Mouse (Mus musculus): Measurements from ENCODE around the gene Cyfip2.

The Cyfip2 gene

GRCm38 (mm10) chr11:46307768-46308167 lies 4.9 kb downstream of the Cyfip2 start:
- no peak for DNase-seq

DNA sequence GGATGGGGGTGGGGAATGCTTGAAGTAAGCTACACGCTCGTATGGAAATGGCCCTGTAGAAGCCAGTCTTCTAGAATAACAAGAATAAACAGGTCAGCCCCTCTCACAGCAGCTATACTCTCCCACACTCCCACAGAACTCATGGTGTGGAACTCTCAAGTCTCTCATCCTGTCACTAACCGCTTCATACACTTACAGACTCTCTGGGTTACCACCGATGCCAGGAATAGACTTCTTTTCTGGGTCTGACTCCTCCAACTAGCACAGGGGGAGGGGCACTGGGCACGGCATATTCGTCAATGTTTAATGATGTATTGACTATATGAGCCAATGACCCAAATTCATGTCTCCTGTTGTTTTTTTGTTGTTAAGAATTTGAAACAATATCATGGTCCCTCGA lies 5.9 kb downstream of the Cyfip2 start:
- DNase-seq, result no peak

DNA sequence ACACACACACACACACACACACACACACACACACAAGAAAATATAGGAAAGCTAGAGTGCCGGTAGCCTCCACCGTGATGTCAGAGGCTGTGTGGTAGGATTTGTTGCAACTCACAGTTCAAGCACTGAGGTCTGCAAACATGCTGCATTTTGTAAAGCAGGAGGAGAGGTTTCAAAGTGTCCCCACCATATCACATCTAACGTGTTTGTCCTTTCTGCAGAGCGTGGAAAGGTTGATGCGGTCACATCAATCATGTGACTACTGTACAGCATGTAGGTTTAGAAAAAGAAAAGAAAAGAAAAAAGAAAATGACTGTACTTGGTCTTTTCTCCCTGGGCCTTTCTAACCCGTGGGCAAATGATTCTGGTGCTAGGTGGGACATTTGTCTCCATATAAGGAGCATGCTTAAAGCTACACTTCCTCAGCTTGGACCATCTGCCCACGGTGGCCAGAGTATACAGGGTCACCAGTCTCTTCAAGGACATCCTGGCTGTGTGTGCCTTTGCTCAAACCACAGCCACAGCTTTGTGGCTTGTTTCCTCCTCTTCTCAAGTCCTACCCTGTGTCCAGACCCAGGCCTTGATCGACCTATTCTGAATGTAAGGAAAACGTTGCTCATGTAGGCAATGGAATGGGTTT lies 6.7 kb downstream of the Cyfip2 start:
- DNase-seq, result no peak

- DNase-seq, result no peak
These were observed 7.6 kb downstream of the Cyfip2 start for GRCm38 (mm10) chr11:46304864-46305710.

GRCm38 (mm10) chr11:46304093-46304492 lies 8.6 kb downstream of the Cyfip2 start:
- no peak for DNase-seq

GRCm38 (mm10) chr11:46302471-46302870 lies 10.2 kb downstream of the Cyfip2 start:
- no peak for DNase-seq

GRCm38 (mm10) chr11:46301579-46302248 lies 10.9 kb downstream of the Cyfip2 start:
- no peak for DNase-seq

DNA sequence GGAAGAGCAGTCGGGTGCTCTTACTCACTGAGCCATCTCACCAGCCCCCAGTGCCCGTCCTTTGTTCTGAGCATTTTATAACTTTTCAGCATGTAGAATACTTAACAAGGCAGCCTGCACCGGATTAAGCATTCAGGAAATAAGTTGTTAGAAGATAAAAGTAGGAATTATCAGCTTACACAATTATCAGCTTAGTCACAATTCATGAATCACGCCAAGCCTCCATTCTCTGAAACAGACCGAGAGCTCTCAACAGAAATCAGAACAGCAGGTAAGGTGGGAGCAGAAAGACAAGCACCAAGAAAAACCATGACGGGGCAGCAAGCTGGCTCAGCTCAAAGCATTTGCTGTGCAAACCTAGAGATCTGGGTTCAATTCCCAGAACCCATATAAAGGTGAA lies 12.8 kb downstream of the Cyfip2 start:
- no peak for DNase-seq

- DNase-seq, result no peak
These were observed 13.5 kb downstream of the Cyfip2 start for GRCm38 (mm10) chr11:46298889-46299785.

- DNase-seq, result no peak
These were observed 18.3 kb downstream of the Cyfip2 start for GRCm38 (mm10) chr11:46294390-46294789.

DNA sequence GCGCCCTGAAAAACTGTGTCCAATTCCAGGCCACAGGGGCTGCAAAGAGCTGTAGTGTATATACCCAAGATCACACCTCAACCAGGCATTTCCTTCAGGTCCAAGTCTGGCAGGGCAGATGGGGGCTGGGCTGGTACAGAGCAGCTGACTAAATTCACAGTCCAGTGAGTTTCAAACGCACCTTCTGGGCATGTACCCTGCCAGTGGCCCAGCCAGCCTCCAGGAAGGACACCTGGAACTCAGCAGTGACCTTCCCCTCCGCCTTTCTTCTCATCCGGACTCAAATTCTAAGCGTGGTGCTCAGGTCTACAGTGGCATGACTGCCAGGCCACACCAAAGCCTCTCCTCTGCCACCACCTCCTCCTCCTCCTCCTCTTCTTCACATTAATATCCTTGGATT lies 19.2 kb downstream of the Cyfip2 start:
- DNase-seq, result no peak

DNA sequence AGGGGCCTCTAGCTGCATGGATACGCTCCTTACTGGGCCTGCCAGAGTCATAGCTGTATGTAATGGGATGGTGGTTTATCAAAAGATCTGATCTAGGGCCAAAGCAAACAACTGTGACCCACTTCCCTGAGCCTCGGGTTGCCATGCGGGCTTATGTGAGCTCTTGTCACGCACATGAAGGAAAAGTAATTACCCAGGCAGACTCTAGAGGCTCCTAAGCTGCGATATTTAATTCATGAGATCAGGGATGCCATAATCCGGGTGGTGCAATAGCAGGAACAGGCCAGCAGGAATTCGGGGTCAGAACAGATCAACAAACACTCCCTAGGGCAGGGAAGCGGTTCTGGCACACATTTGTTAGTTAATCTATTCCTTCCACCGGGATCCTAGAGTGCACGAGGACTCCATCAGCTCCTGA lies 21.7 kb downstream of the Cyfip2 start:
- DNase-seq, result no peak

DNA sequence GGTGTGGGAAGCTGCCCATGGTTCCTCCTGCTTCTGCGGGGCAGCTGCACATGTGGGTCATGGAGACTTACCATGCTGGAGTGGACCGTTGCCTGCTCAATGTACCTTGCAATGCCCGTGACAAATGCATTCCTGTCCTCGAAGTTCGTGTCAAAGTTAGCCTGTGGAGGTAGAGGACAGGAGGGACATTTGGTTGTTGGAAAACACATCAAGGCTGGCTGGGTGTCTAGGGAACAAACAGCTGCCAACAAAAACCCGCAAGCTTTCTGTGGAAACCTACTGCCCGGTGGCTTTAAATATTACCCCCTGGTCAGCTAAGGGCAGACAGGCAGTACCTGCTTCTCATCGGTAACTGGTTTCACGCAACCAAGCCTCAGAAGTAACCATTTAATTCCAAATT lies 23.1 kb downstream of the Cyfip2 start:
- DNase-seq, result no peak

GRCm38 (mm10) chr11:46289022-46289421 lies 23.6 kb downstream of the Cyfip2 start:
- DNase-seq, result no peak

GRCm38 (mm10) chr11:46288091-46288490 lies 24.6 kb downstream of the Cyfip2 start:
- DNase-seq, result no peak

GRCm38 (mm10) chr11:46286803-46287202 lies 25.9 kb downstream of the Cyfip2 start:
- no peak for DNase-seq

GRCm38 (mm10) chr11:46283800-46284199 lies 28.9 kb downstream of the Cyfip2 start:
- no peak for DNase-seq

GRCm38 (mm10) chr11:46282612-46283011 lies 30.0 kb downstream of the Cyfip2 start:
- no peak for DNase-seq

GRCm38 (mm10) chr11:46278709-46279108 lies 34.0 kb downstream of the Cyfip2 start:
- no peak for DNase-seq

DNA sequence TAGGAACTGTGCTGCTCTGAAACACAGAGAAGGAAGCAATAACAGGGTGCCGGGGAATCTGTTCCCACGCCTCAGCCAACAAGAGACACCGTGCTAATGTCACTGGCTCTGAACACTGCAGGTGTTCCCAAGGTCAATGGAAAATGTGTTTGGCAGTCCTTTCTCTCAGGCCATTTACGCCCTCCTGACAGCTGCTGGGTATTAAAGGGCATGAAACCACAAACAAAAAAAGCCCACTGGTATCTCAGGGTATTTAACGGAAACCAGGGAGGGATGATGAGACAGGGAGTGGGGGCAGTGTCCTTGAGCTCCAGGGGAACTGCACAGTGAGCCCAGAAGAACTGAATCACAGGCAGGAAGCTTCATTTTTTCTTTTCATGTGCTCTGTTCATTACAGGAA lies 34.5 kb downstream of the Cyfip2 start:
- no peak for DNase-seq

DNA sequence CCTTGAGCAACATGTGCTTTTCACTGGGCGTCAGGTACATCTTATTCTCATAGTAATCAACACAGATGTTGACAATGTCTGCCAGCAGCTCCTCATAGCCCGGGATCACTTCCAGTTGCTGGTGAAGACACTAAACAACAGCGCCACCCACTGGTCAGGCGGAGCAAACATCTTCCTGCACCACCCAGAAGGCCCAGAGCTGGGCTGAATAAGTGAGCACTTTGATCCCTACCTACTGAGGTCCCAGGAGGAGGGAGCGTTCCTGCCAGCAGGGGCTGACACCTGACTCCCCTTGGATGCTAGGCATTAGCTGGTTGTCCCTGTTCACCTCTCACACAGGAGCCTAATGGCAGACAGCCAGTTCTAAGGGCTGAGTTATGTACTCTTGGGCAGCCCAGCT lies 35.9 kb downstream of the Cyfip2 start:
- peak; percentile 57 for DNase-seq

DNA sequence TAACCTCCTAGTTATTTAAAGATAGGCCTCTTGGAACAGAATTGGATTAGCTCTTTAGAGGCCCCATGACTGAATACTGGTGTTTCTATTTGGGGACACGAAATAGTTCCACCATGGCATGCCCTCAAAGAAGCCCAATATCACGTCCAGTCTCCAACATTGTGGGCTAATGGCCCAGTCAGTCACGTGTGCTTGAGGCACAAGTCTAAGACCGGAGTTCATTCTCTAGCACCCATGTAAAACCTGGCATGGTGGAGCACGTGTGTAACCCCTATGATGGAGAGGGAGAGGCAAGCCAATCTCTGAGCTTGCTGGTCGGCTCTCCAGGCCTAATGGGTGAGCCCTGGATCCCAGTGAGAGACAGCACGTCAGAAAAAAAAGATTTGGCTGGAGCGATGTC lies 36.5 kb downstream of the Cyfip2 start:
- DNase-seq, result no peak

DNA sequence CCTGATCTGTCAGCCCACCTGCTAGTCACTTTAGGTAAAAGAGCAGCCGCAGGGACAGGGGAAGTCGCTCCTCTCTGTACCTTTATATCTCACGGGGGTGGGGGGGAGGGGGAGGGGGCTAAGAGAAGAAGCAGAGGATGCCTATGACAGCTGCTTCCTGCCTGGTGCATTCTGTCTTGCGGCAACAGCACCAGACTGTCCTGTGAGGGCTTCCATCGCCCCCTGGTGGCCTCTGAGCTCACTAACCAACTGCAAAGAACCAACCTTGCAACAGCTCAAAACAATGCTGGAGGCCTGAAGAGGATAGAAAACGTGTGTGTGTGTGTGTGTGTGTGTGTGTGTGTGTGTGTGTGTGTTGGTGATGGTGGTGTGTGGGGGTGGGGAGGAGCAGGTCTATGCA lies 37.4 kb downstream of the Cyfip2 start:
- DNase-seq, result peak; percentile 78
